Mouse (Mus musculus): ENCODE measurements around the gene Ak8. TPM values are rescaled to one million over a fixed set of nuclear protein-coding genes. Genes with fewer than 3 reads are reported as not detected.

Ak8 gene
- polyA plus RNA-seq, 1 experiment from 2014 or later, result 1.3 TPM

- Histone ChIP-seq H3K27me3 (ENCODE audit: control insufficient read depth, insufficient read depth, low read length) (no peaks in the 10 kb centered on the region), H3K27ac (ENCODE audit: low read depth, low read length) (no peak overlapping the region), H3K4me3 (ENCODE audit: low read depth, low read length) (no peak overlapping the region), H3K4me2 (replicated peaks; ENCODE audit: low read depth, low read length) (no peak overlapping the region), H3K9ac (ENCODE audit: low read depth, low read length) (no peak overlapping the region), H3K36me3 (ENCODE audit: control insufficient read depth, insufficient read depth, low read length) (peaks cover 20% of the 10 kb centered on the region), H3K9me3 (ENCODE audit: control insufficient read depth, low read length) (no peaks in the 10 kb centered on the region), H3K4me1 (replicated peaks; ENCODE audit: control insufficient read depth, insufficient read depth, low read length) (no peaks in the 10 kb centered on the region)
- DNase-seq (ENCODE audit: low spot score) (no peak), ATAC-seq (ENCODE audit: low FRiP score) (no peak)
- WGBS, result 54% methylated on average over 4 of the region's 4 CpGs
Measured at GRCm38 (mm10) chr2:28829265-28829664, 129.3 kb downstream of the Ak8 start.

DNA sequence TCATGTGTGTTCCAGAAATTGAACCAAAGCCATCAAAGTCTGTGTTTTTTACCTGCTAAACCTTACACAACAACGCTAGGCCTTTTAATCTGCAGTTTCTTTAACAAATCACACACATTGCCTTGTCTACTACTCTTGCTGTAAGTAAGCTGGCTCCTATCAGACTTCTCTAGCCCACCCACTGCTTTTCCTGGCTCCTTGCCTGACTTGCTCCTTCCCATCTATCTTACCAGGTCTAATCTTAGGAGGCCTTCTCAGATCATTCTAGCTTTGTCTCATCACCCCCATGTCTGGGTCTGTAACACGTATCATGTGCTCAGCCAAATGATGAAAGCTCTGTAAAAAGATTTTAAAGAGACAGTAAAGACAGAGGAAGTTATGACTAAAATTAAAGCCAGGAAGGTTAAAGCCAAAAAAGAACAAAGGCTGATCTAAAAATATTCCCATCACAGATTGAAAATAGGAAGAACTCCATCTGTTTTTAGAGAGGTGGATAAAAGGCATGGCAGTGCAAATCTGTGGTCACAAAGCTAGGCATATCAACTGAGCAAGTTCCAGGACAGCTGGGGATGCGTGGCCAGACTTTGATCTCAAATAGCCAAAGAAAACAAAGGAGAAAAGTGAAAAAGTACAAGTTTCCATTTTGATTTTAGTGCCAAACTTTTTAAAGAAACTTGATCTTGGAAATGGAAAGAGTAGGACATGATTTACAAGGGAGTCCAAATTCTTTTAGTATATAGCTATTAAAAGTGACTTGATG is 136.4 kb downstream of the Ak8 start:
- no peaks in the 10 kb centered on the region for H3K27me3 ChIP-seq (ENCODE audit: control insufficient read depth, insufficient read depth, low read length)
- H3K27ac ChIP-seq (ENCODE audit: low read depth, low read length), result no peak overlapping the region
- ATAC-seq (ENCODE audit: low FRiP score), result no peak
- no peak overlapping the region for H3K9ac ChIP-seq (ENCODE audit: low read depth, low read length)
- 87% methylated on average over 3 of the region's 3 CpGs for WGBS
- H3K4me2 ChIP-seq (replicated peaks; ENCODE audit: low read depth, low read length), result no peak overlapping the region
- no peak for DNase-seq (ENCODE audit: low spot score)
- H3K9me3 ChIP-seq (ENCODE audit: control insufficient read depth, low read length), result no peaks in the 10 kb centered on the region
- no peak overlapping the region for H3K4me3 ChIP-seq (ENCODE audit: low read depth, low read length)
- H3K4me1 ChIP-seq (replicated peaks; ENCODE audit: control insufficient read depth, insufficient read depth, low read length), result peaks cover 2% of the 10 kb centered on the region
- peaks cover 14% of the 10 kb centered on the region for H3K36me3 ChIP-seq (ENCODE audit: control insufficient read depth, insufficient read depth, low read length)

DNA sequence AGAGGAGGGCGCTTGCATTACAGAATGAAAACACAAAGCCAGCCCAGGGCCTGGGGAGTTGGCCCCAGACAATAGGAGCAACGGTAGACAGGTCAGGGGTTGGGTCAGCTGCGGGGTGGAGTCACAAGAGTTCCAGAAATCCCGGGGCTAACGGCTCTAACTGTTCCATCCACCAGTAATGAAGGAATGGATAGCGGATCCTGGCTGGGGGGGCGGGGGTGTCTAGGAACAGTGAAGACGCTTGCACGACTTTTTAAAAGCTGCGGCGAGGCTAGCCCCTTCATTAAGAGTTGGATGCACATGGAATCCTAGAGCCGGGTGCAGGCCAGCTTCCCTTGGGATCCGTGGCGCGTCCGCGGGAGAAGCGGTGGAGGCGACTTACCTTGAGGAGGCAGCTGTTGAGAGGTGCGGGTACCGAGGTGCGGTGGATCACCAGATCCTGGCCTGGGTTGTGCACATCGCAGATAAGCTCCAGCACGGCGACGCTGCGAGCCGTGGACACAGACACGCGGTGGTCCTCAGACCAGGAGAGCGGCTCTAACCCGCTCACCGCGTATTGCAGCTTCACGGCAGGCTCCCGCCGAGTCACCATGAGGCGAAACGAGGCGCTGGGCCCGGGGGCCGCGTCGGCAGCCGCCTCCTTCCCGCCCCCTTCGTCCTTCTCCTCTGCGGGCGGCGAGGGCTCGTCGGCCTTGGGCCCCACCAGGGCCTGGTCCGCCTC is 139.7 kb downstream of the Ak8 start:
- Histone ChIP-seq H3K27me3 (ENCODE audit: control insufficient read depth, insufficient read depth, low read length) (no peaks in the 10 kb centered on the region), H3K4me2 (replicated peaks; ENCODE audit: low read depth, low read length) (peak overlapping the region; percentile 83), H3K36me3 (ENCODE audit: control insufficient read depth, insufficient read depth, low read length) (0 out of 2 replicates have a peak, but pooled peaks cover 2% of the 10 kb centered on the region), H3K9me3 (ENCODE audit: control insufficient read depth, low read length) (no peaks in the 10 kb centered on the region), H3K9ac (ENCODE audit: low read depth, low read length) (peak overlapping the region; percentile 95), H3K27ac (ENCODE audit: low read depth, low read length) (peak overlapping the region; percentile 82), H3K4me3 (ENCODE audit: low read depth, low read length) (peak overlapping the region; percentile 98), H3K4me1 (replicated peaks; ENCODE audit: control insufficient read depth, insufficient read depth, low read length) (peaks cover 3% of the 10 kb centered on the region)
- ATAC-seq (ENCODE audit: low FRiP score) (peak; percentile 77), DNase-seq (ENCODE audit: low spot score) (peak; percentile 40)
- WGBS, result under 1% methylated on average over 45 of the region's 53 CpGs

DNA sequence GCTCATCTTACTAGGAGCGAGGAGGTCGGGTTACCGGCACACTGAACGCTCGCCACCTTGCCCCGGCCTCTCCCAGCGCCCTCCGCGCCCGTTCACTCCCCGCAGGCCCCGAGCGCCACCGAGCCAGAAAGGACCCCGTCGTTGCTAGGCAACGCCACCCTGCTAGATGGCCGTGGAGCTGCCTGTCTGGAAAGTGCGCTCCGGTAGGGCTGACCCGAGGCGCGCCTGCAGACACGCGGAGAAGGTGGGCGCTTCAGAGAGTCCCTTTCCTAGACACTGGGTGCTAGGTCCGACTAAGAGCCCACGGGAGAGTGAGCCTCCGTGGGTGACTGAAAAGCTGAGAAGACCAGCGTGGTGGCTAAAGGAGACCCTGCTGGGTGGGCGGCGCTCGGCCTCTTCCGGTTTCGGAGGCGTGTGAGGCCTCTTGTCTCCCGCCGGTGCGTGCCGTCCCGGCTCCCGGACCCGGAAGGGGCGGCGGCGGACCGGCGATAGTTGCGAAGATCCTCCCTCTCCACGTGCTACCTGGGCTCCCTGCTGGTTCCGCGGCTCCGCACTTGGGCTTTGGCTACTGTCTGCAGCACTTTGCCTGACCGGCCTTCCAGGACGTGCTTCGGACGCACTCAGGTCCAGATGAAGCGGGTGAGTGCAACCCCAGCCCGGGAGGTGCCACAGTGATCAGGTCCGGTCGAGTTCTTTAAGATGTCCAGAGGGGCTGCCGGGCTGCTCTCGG is 140.4 kb downstream of the Ak8 start, which contains the start of the genes Gtf3c4 and Ddx31:
Gene Gtf3c4 (minus strand): TSS at position 139 of the 730 bp plus-strand sequence.
Gene Ddx31 (plus strand): TSS at position 185 of the 730 bp plus-strand sequence.
- no peaks in the 10 kb centered on the region for H3K9me3 ChIP-seq (ENCODE audit: control insufficient read depth, low read length)
- peak within 1 kb of the TSS; percentile 82 for H3K27ac ChIP-seq (ENCODE audit: low read depth, low read length)
- peaks cover 3% of the 10 kb centered on the region for H3K4me1 ChIP-seq (replicated peaks; ENCODE audit: control insufficient read depth, insufficient read depth, low read length)
- DNase-seq (ENCODE audit: low spot score) (peak; percentile 97), ATAC-seq (ENCODE audit: low FRiP score) (peak; percentile 96)
- H3K9ac ChIP-seq (ENCODE audit: low read depth, low read length), result peak within 1 kb of the TSS; percentile 95
- H3K4me2 ChIP-seq (replicated peaks; ENCODE audit: low read depth, low read length), result peak within 1 kb of the TSS; percentile 83
- H3K36me3 ChIP-seq (ENCODE audit: control insufficient read depth, insufficient read depth, low read length), result no peaks in the 10 kb centered on the region
- no peaks in the 10 kb centered on the region for H3K27me3 ChIP-seq (ENCODE audit: control insufficient read depth, insufficient read depth, low read length)
- under 1% methylated on average over 63 of the region's 63 CpGs for WGBS
- peak within 1 kb of the TSS; percentile 98 for H3K4me3 ChIP-seq (ENCODE audit: low read depth, low read length)

DNA sequence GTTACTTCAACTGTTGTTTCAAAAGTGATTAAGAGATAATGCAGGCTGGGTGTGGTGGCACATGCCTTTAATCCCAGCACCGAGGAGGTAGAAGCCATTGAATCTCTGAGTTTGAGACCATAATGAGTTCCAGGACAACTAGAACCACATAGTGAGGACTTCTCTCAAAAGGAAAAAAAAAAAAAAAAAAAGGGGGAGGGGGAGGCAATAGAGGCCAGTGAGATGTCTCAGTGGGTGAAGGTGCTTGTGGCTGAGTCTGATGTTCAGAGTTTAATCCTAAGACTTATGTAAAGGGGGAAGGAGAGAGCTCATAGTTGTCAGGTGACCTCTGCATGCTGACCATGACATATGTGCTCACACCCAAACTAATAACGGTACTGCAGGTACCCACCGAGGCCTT is 142.1 kb downstream of the Ak8 start:
- Histone ChIP-seq H3K4me1 (replicated peaks; ENCODE audit: control insufficient read depth, insufficient read depth, low read length) (peaks cover 3% of the 10 kb centered on the region), H3K27me3 (ENCODE audit: control insufficient read depth, insufficient read depth, low read length) (no peaks in the 10 kb centered on the region), H3K36me3 (ENCODE audit: control insufficient read depth, insufficient read depth, low read length) (no peaks in the 10 kb centered on the region), H3K4me3 (ENCODE audit: low read depth, low read length) (no peak overlapping the region), H3K27ac (ENCODE audit: low read depth, low read length) (no peak overlapping the region), H3K9ac (ENCODE audit: low read depth, low read length) (no peak overlapping the region), H3K9me3 (ENCODE audit: control insufficient read depth, low read length) (no peaks in the 10 kb centered on the region), H3K4me2 (replicated peaks; ENCODE audit: low read depth, low read length) (no peak overlapping the region)
- 89% methylated on average over 3 of the region's 3 CpGs for WGBS
- ATAC-seq (ENCODE audit: low FRiP score) (no peak), DNase-seq (ENCODE audit: low spot score) (no peak)

DNA sequence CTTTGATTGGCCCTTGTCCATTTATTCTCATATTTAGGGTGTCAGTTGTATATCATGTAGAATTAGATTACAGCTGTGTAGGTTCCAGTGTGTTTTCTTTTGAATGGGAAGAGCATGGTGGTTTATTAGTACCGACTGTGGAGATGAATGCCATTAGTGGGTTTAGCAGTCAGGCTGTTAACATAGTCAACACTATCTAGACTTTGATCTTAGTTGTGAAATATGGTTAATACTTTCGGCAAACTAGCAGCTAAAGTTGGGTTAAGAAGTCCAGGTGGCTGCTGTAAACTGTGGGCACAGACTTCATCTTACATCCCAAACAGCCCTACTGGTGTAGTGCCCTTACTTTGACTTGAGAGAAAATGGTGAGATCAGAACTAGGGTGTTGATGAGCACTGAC is 148.9 kb downstream of the Ak8 start:
- 92% methylated on average over 2 of the region's 2 CpGs for WGBS
- Histone ChIP-seq H3K36me3 (ENCODE audit: control insufficient read depth, insufficient read depth, low read length) (0 out of 2 replicates have a peak, but pooled peaks cover 5% of the 10 kb centered on the region), H3K4me1 (replicated peaks; ENCODE audit: control insufficient read depth, insufficient read depth, low read length) (no peaks in the 10 kb centered on the region)

GRCm38 (mm10) chr2:28852594-28852993 is 152.6 kb downstream of the Ak8 start:
- Histone ChIP-seq H3K4me3 (ENCODE audit: low read depth, low read length) (no peak overlapping the region), H3K9me3 (ENCODE audit: control insufficient read depth, low read length) (no peaks in the 10 kb centered on the region), H3K36me3 (ENCODE audit: control insufficient read depth, insufficient read depth, low read length) (0 out of 2 replicates have a peak, but pooled peaks cover 2% of the 10 kb centered on the region), H3K9ac (ENCODE audit: low read depth, low read length) (no peak overlapping the region), H3K27ac (ENCODE audit: low read depth, low read length) (no peak overlapping the region), H3K4me2 (replicated peaks; ENCODE audit: low read depth, low read length) (no peak overlapping the region), H3K27me3 (ENCODE audit: control insufficient read depth, insufficient read depth, low read length) (no peaks in the 10 kb centered on the region), H3K4me1 (replicated peaks; ENCODE audit: control insufficient read depth, insufficient read depth, low read length) (no peaks in the 10 kb centered on the region)
- DNase-seq (ENCODE audit: low spot score), result no peak
- no peak for ATAC-seq (ENCODE audit: low FRiP score)
- WGBS, result 98% methylated on average over 3 of the region's 3 CpGs

More for the DNA sequence above, 148.9 kb downstream of the Ak8 start:
- Histone ChIP-seq H3K27me3 (ENCODE audit: control insufficient read depth, insufficient read depth, low read length) (no peaks in the 10 kb centered on the region), H3K27ac (ENCODE audit: low read depth, low read length) (no peak overlapping the region), H3K4me3 (ENCODE audit: low read depth, low read length) (no peak overlapping the region), H3K9ac (ENCODE audit: low read depth, low read length) (no peak overlapping the region), H3K4me2 (replicated peaks; ENCODE audit: low read depth, low read length) (no peak overlapping the region), H3K9me3 (ENCODE audit: control insufficient read depth, low read length) (no peaks in the 10 kb centered on the region)
- no peak for DNase-seq (ENCODE audit: low spot score)
- no peak for ATAC-seq (ENCODE audit: low FRiP score)

DNA sequence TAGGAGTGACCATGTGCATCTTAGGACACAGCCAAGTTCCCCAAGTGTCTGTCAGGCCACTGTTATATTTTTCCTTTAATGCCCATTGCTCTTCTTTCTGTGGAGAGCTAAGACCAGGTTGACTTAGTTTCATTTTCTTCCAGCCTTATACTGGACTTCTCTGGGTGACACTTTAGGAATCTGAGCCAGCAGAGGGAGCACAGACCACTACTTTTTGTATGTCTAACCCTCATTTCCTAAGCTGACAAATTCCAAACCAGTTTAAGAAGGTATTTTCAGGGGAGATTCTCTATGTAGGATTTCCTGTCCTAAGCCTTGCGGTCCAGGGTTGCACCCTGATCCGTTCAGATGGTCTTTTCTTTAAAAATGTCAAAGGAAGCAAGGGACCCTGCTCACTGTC is 155.8 kb downstream of the Ak8 start:
- Histone ChIP-seq H3K4me1 (replicated peaks; ENCODE audit: control insufficient read depth, insufficient read depth, low read length) (no peaks in the 10 kb centered on the region), H3K27ac (ENCODE audit: low read depth, low read length) (no peak overlapping the region), H3K9me3 (ENCODE audit: control insufficient read depth, low read length) (no peaks in the 10 kb centered on the region), H3K36me3 (ENCODE audit: control insufficient read depth, insufficient read depth, low read length) (peaks cover 4% of the 10 kb centered on the region; the same call in 1 of the 2 replicates), H3K4me2 (replicated peaks; ENCODE audit: low read depth, low read length) (no peak overlapping the region), H3K9ac (ENCODE audit: low read depth, low read length) (no peak overlapping the region), H3K4me3 (ENCODE audit: low read depth, low read length) (no peak overlapping the region), H3K27me3 (ENCODE audit: control insufficient read depth, insufficient read depth, low read length) (no peaks in the 10 kb centered on the region)
- 95% methylated on average over 2 of the region's 2 CpGs for WGBS
- no peak for ATAC-seq (ENCODE audit: low FRiP score)
- DNase-seq (ENCODE audit: low spot score), result no peak
